Comparison of ENCODE assay signal across 25 mouse cellular contexts in genomic region chr6:24272821-24273220, GRCm38 (mm10).
DNase-seq lines count a peak whose midpoint lies in the region; ATAC-seq lines count a peak whose summit lies in the region.
"Had no signal": no experiment of that assay in that cellular context is flagged by ENCODE, and none has a peak within 500 bp of the region (broad histone marks: within the 10 kb centered on the region; RNA-seq: fewer than 3 reads in every experiment).

No protein-coding gene starts in this region.

- H3K9me3 ChIP-seq in midbrain, embryonic 15.5 days = no peaks in the 10 kb centered on the region
- no peaks in the 10 kb centered on the region for H3K9me3 ChIP-seq in midbrain, embryonic 10.5 days (replicated peaks)
- no peaks in the 10 kb centered on the region for H3K9me3 ChIP-seq in liver, embryonic 11.5 days (ENCODE audit: control insufficient read depth, low read length)
- H3K9me3 ChIP-seq: embryonic facial prominence, embryonic 13.5 days; forebrain, embryonic 15.5 days; limb, embryonic 10.5 days; neural tube, embryonic 13.5 days; stomach, embryonic 15.5 days had no signal

- DNase-seq in frontal cortex, adult 2 months (ENCODE audit: extremely low spot score in 1 of 2, low spot score in 1 of 2) = peak; percentile 3 to 11
- DNase-seq in frontal cortex, postnatal 10 days (ENCODE audit: low spot score in 2 of 2) = no peak
- DNase-seq in midbrain, embryonic 10.5 days (ENCODE audit: low spot score) = no peak
- peak; percentile 8 for DNase-seq in brain, embryonic 18.5 days (ENCODE audit: low read depth, low spot score)
- peak; percentile 7 to 13 for DNase-seq in layer of hippocampus, postnatal 10 days (ENCODE audit: low spot score in 2 of 2)
- no peak for DNase-seq in liver, embryonic 11.5 days (ENCODE audit: low spot score)
- DNase-seq: adrenal gland, postnatal 36 days; cerebellum, adult 2 months; cerebellum, postnatal 25 days; embryo, embryonic 11 days; gastrocnemius, adult 2 months; kidney, adult 18-20 months; kidney, postnatal 4 days; liver; thymus, adult 2 months; thymus, postnatal 4 days had no signal

- no peak overlapping the region for H3K4me3 ChIP-seq in midbrain, embryonic 15.5 days
- no peak overlapping the region for H3K4me3 ChIP-seq in midbrain, embryonic 10.5 days
- H3K4me3 ChIP-seq in liver, embryonic 11.5 days (ENCODE audit: low read depth, low read length) = no peak overlapping the region
- H3K4me3 ChIP-seq: embryonic facial prominence, embryonic 13.5 days; erythroblast, embryonic 14.5 days; forebrain, embryonic 15.5 days; gastrocnemius, adult 2 months; limb, embryonic 10.5 days; neural tube, embryonic 13.5 days; stomach, embryonic 15.5 days had no signal

- H3K4me1 ChIP-seq in midbrain, embryonic 15.5 days = no peaks in the 10 kb centered on the region
- H3K4me1 ChIP-seq in midbrain, embryonic 10.5 days = no peaks in the 10 kb centered on the region
- H3K4me1 ChIP-seq in liver, embryonic 11.5 days (replicated peaks; ENCODE audit: control insufficient read depth, insufficient read depth, low read length) = no peaks in the 10 kb centered on the region
- H3K4me1 ChIP-seq: embryonic facial prominence, embryonic 13.5 days; forebrain, embryonic 15.5 days; limb, embryonic 10.5 days; neural tube, embryonic 13.5 days; stomach, embryonic 15.5 days had no signal

- H3K27ac ChIP-seq in midbrain, embryonic 15.5 days = no peak overlapping the region
- H3K27ac ChIP-seq in midbrain, embryonic 10.5 days (replicated peaks) = no peak overlapping the region
- H3K27ac ChIP-seq in liver, embryonic 11.5 days (ENCODE audit: low read depth, low read length) = no peak overlapping the region
- H3K27ac ChIP-seq: embryonic facial prominence, embryonic 13.5 days; forebrain, embryonic 15.5 days; gastrocnemius, adult 2 months; limb, embryonic 10.5 days; macrophage; neural tube, embryonic 13.5 days; stomach, embryonic 15.5 days had no signal

- H3K27me3 ChIP-seq in midbrain, embryonic 15.5 days (replicated peaks) = no peaks in the 10 kb centered on the region
- H3K27me3 ChIP-seq in midbrain, embryonic 10.5 days (ENCODE audit: low read depth, poor library complexity, severe bottlenecking) = no peaks in the 10 kb centered on the region
- H3K27me3 ChIP-seq in liver, embryonic 11.5 days (replicated peaks; ENCODE audit: control insufficient read depth, insufficient read depth, low read length) = no peaks in the 10 kb centered on the region
- H3K27me3 ChIP-seq: embryonic facial prominence, embryonic 13.5 days; forebrain, embryonic 15.5 days; neural tube, embryonic 13.5 days; stomach, embryonic 15.5 days had no signal

- 77% methylated on average over 5 of the region's 5 CpGs for WGBS in midbrain, embryonic 15.5 days
- WGBS in midbrain, embryonic 10.5 days = 83% methylated on average over 5 of the region's 5 CpGs
- WGBS in liver, embryonic 11.5 days = 70% methylated on average over 5 of the region's 5 CpGs

- H3K36me3 ChIP-seq in midbrain, embryonic 15.5 days (replicated peaks) = no peaks in the 10 kb centered on the region
- no peaks in the 10 kb centered on the region for H3K36me3 ChIP-seq in midbrain, embryonic 10.5 days
- H3K36me3 ChIP-seq in liver, embryonic 11.5 days (ENCODE audit: control insufficient read depth, insufficient read depth, low read length) = no peaks in the 10 kb centered on the region
- H3K36me3 ChIP-seq: embryonic facial prominence, embryonic 13.5 days; forebrain, embryonic 15.5 days; limb, embryonic 10.5 days; neural tube, embryonic 13.5 days; stomach, embryonic 15.5 days had no signal

- no peak overlapping the region for H3K9ac ChIP-seq in midbrain, embryonic 15.5 days
- H3K9ac ChIP-seq in liver, embryonic 11.5 days (ENCODE audit: low read depth, low read length) = no peak overlapping the region
- H3K9ac ChIP-seq: embryonic facial prominence, embryonic 13.5 days; forebrain, embryonic 15.5 days; neural tube, embryonic 13.5 days; stomach, embryonic 15.5 days had no signal

- ATAC-seq in midbrain, embryonic 15.5 days (replicated peaks) = 0 out of 2 replicates have a peak, but pooled peaks have one; percentile 54
- ATAC-seq in granulocyte monocyte progenitor cell, adult 5-6 weeks (replicated peaks; ENCODE audit: poor library complexity, severe bottlenecking) = no peak
- ATAC-seq in liver, embryonic 11.5 days (replicated peaks; ENCODE audit: low FRiP score) = no peak
- ATAC-seq: forebrain, embryonic 15.5 days had no signal

- H3K4me2 ChIP-seq in midbrain, embryonic 15.5 days = no peak overlapping the region
- H3K4me2 ChIP-seq in liver, embryonic 11.5 days = no peak overlapping the region
- H3K4me2 ChIP-seq: embryonic facial prominence, embryonic 13.5 days; forebrain, embryonic 15.5 days; neural tube, embryonic 13.5 days; stomach, embryonic 15.5 days had no signal

Comparison
In these comparisons a context has a peak if more than half of its experiments do, and no peak if none do; other contexts are left out.
1. DNase-seq: peak in frontal cortex, adult 2 months (2 of 2), brain, embryonic 18.5 days (single experiment) and layer of hippocampus, postnatal 10 days (2 of 2); none in frontal cortex, postnatal 10 days (0 of 2), midbrain, embryonic 10.5 days (single experiment) and liver, embryonic 11.5 days (single experiment).